Mouse (Mus musculus) CH12F3 (cell line): ENCODE results near the gene Rag2.

ENCODE experiments used
- in situ Hi-C: fragments of 300-500 bp; cut with MboI; formaldehyde crosslinking; loops from 2 replicates; pipeline ENCODE4 v1.14.3; 2020; ENCODE audit warnings: low sequenced_read_pairs

Rag2 gene

DNA sequence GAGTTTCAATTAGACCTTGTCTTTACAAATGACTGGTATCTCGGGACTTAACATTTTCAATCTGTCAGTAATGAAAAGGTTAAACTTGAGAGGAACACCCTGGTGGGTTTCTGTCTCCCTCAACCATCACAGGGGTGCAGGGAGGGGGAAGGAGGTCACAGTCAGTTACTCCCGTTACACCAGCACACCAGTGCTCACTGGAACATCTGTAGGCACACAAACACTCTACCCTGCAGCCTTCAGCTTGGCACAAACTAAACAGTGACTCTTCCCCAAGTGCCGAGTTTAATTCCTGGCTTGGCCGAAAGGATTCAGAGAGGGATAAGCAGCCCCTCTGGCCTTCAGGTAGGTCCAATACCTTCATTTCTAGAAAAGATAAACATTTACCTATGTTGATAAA, at the start of gene Rag2:
Gene Rag2, plus strand, starts transcription at position 193 of the 400 bp plus-strand sequence.
- in situ Hi-C loops: no loop called here

DNA sequence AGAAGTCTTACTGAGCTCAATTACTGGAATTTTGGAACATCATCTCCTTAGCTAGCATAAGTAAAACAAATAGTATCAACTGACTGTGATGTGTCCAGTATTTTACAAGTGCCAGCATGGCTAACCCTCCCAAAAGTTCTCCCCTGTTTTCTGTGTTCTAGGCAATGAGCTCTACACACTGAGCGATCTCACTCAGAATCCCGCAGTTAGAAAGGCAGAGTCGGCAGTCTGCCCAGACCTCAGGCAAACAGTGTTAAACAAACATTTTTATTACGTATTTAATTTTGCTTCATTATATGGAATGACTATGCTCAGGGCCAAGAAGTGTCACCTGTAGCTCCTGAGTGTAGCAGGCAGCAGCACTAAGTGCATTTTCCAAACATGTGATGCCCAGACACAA, 47.3 kb upstream of the Rag2 start:
- in situ Hi-C loops: no loop called here

DNA sequence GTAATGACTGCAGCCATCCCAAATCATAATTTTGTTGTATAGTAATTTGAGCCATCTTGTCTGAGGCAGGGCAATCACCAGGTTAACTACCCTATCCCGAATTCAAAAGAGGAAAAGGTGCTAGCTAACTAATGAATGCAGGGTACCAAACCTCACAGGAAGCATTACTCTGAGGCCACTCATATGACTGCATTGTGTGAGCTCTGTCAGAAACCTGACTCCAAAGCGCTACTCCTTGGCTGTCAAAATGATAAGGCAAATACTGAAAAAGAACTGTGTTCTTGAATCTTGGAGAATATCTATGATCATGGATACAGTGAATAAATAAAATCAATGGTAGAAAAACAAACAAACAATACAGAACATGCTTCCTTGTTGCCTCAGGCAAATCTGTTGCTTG, 44.5 kb upstream of the Rag2 start:
- in situ Hi-C loops: no loop called here

DNA sequence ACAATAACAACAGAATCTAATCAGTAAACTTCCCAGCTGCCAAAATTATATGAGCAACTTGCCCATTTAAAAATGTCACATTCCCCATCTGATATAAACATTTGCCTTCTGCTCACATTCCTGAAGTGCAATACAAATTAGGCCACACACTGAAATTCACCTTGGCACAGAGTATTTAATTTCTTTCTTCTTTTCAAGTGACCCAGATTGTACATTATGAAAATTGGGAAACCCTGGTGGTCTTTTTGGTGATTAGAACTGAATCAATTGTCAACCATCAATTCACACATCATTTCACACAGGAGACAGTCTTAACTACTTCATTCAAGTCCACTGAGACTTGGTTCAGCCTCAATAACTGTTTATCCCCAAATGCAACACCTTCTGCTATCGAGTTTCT, 44.1 kb upstream of the Rag2 start:
- in situ Hi-C loops: no loop called here

DNA sequence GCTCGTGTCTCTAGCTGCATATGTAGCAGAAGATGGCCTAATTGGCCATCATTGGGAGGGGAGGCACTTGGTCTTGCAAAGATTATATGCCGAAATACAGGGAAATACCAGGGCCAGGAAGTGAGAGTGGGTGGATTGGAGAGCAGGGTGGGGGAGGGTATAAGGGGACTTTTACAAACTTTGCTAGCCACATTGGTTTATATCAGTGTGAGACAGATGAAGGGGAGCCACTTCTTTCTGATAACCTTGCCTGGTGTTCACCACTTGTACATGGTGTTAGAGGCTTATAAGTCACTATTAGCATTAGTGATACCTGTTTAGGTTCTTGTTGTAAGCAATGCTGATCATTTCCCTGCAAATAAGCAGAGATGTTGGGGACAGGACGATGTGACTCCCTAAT, 43.5 kb upstream of the Rag2 start:
- in situ Hi-C loops: no loop called here

DNA sequence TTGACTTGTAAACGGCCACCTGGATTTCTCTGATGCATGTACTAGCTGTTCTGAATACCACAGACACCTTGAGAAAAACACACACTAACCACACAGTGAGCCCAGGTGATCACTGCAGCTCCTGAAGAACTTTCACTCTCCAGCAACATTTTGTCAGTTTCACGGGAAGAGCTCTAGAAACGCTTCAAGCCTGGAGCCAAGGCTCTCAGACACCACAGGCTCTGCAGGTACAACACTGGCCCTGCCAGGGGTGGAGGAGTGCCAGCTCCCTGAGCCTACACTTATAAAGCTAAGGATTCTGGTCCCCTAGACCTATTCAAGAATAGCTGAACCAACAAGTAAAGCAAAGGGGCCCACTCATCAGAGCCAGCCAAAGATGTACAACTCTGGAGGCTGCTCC, 43.1 kb upstream of the Rag2 start:
- in situ Hi-C loops: no loop called here

DNA sequence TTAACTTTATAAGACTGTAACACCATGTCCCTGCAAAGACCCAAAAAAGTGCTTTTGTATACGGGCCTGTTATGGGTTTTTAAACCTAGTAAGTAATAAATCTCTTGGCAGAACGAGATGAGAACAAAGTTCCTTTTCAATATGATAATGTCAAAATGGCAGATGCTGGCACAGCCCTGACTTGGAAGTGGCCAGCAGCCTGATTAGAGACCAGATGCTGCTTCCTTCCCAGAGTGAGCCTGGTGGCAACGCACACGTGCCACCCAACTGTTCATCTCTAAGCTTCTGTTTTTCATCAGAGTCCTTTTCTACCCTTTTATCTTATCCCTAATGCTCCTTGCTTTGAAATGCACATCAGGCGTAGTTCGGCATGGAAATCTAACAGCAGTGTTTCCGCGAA, 33.2 kb upstream of the Rag2 start:
- in situ Hi-C loops: no loop called here

DNA sequence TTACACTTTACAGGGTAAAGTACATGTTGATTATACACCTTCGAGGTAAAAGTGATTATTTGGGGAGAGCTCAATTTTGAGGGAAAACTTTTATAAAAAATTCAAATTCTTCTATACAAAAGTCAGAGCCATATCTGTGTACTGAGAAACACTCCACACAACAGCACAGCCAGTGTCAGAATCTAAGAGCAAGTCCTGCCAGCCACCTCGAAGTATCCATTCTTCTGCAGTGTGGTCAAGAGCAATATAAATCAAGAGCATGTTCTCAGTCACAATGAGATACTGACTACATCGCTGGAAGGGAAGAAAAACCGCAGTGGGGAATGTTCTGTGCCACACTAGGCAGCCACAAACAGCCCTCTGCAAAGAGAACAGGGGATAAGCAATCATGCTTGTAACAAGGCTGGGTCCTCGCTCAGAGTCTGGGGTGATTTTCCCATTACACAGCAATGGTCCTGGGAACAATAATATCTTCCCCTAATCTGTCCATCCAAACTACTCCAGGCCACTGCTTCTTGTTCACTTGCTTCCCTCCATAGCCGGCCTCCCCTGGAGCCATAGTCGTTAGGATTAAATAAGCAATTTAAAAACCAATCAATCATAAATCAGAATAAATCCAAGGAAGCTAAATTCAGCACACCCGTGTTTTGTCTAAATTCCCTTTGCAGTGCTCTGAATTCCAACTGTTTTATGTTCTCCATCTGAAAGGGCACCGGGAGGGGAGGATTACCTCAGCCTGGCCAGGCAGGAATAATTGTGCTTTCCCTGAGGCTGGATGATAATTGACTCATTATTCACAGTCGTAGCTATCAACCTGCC, 32.3 kb upstream of the Rag2 start:
- in situ Hi-C loops: no loop called here

DNA sequence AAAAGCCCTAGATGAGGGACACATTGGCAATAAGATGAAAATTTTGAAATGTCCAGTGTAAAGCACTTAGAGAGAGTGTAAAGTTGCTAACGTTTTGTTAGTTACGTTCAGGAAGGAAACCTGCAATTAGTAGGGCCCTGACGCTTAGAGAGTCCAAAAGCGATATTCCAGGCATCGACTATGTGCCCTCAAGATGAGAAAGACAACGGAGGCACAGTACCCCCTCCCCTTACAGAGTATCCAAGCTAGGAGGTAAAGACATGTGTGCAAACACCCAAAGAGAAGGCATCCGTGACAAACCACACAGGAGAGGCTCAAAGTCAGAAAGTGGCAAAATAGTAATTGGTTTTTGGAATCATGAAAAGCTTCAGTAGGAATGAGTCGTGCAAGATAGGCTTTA, 31.6 kb upstream of the Rag2 start:
- in situ Hi-C loops: no loop called here

DNA sequence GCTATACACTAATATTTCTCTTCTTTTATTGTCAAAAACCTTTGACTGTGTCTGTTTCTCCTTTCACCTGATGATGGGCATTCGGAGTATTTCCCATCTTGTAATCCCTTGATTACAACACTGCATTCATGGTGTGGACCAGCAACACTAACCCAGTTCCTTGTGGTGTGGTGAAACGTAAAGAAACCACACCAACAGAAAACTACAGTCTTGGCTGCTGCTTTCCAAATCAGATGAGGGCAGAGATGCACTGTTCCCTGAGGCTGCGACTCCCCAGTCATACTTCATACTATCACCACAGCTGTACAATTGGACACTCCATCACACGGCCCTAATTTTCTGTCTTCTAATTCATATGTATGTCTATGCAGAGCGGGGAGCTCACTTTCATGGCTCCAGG, 29.8 kb upstream of the Rag2 start:
- in situ Hi-C loops: no loop called here

DNA sequence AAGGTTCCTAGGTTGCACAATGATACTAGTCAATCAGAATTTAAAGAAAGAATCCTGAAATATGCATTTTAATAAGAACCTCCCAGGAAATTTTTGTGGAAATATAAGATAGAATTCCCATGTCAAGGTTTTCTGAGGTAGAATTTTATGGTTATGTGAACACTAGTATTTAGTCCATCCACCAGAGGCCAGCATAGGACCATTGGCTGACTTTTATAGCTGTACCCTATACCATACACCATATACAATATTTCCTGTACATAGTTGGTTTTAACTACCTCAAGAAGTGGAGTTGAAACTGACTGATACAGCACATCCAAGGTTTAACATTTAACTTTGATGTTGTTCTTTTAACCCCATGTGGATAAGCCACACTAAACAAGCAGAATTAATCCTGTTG, 27.3 kb upstream of the Rag2 start:
- in situ Hi-C loops: no loop called here

DNA sequence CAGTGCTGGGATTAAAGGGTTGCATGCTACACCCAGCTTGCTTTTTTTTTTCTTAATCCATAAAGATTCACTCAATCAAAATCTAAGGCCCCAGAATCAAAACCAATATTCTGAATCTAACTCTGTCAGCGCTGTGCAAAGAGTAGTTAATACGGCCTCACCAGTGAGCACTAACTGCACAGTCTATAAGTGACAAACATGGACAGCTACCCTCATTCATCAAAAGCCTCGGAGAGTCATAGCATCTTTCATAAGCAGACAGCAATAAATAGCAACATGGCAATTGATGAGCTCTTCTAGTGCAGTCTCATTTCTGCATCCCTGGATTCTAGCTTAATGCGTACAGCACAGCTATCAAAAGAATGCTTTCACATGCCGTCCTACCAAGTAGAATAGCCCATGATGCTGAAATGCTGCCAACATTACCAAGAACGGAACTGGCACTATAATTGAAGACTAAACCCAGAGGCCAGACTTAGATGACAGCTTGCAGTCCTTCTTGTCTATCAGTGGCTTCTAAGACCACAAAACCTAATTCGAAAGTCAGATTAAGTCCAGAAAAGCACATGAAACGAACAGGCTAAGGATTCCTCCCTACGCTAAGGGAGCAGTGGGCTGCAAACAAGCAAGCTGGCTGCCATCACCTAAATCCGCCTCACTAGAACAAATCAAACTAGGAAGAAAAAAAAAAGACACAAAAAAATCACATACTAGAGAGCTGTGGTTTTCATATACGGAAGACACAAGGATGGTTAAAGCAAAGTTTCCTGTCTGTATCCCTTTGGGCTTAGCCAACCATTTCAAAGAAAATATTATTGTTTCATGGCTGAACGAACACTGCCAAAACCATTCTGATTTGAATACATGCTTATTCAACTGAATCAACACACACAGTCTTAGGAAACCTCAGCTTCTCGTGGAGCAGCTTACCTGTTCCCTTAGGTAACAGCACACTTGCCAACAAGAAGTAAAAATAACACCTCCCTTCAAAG, 26.0 kb upstream of the Rag2 start:
- in situ Hi-C loops: no loop called here

DNA sequence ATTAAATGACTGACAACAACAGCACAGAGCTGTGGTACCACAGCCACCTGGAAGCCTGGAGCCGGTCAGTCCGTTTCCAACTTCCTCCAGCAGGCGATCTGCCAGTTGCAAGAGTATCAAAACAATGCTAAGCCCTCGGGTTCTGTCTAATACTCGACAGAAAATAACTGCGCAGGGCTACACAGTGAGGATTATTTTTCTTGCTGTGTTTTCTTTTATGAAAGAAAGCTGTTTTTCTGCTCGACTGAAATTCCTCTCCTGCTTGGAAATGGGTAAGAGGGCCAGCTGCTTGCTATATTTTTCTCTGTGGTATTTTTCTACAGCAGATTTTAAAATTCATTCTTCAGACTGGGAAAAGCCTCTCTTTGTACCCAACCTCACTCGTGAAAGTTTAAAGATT, 23.8 kb upstream of the Rag2 start:
- in situ Hi-C loops: no loop called here

DNA sequence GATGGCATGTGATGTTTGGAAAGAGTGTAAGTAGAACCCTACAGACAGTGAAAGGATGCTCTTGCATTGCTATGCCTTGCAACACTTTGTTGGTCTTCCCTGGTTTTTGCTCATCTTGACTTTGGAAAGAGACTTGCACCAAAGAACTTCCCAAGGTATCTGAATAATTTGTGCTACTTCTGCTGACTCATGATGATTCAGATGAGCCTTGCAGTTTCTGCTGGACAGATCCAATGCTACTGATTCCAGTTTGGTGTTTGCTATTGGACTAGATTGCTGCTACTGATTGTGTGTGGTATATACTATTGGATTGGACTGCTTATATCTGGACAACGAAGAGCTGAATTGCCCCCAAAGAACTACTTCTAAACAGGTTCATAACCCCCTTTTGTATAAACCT, 21.4 kb upstream of the Rag2 start:
- in situ Hi-C loops: no loop called here

DNA sequence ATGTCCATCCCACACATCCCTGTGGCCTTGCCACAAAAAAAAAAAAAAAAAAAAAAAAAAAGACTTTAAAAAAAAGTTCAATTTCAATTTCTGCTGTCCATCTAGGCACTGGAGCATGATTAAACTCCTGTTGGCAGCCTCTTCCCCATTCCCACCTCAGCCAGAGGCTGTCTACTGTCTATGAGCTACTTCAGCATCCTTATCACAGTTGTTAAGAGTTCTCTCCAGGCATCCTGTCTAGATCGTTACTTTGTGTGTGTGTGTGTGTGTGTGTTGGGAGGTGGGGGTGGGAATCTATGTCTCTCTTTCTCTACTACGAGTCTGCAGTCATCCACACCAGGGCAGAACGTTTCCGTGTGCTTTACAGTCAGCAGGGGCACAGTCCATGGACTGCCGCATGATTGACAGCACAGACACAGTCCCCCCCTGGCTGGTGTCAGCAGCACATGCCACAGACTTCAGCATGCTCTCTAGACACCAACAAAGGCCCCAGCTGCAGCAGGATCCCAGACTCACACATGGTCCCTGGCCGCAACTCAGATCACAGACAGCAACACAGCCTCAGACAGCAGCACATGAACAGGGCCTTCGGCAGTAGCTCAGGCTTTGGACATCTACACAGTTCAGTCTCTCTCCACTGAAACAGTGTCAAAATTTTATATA, 16.2 kb upstream of the Rag2 start:
- in situ Hi-C loops: no loop called here

DNA sequence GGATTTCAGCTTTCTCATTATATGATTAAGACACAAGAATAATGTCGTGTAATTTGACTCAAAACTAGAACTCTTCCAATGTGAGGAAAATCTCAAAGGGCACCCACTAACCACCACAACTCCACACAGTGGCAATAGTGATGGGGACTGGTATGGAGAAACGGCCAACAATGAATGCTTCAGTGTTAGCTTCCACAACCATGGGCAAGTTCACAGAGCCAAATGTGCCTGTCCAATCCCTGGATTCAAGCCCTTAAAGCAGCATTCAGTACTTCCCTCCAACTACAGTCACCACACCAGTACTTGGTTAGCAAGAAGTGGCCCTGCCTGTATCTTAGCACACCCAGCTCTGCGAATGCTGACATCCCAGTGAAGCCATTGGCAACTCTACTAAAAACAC, 13.7 kb upstream of the Rag2 start:
- in situ Hi-C loops: no loop called here

DNA sequence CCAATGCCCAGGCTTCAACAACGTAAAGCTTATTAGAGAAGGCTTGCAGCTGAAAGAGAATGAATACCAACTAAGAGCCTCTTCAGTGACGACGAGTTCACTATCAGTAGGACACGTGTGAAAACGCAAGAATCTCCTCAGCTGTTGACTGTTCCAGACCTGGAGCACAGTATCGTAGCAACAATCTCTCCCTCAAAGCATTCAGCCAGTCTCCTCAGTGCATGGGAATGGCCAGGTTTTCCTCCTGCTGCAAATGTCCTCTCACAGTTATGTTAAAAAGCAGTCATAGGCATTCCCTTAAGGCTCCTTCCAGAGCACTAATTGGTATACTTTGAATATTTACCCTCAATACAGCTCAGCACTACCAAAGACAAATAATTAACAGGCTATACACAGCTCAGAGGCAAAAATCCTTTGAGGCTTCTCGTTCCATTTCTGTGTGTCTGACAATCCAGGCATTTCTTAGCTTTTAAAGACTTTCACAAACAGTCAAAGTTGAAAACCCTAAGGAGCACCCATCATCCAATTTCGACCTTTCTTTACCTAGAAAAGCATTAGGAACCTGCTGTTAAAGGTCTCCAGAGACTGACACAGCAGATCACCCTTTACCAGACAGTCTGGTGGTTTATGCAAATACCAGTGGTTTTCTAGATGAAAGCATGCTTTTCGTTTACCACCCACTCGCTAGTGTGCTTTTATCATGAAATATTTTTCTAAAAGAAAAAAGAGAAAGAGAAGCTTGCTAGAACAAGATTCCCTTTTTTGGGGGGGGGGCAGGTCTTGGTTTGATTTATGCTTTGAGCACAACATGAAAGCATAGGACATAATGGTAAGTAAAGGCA, 8.8 kb upstream of the Rag2 start:
- in situ Hi-C loops: no loop called here

DNA sequence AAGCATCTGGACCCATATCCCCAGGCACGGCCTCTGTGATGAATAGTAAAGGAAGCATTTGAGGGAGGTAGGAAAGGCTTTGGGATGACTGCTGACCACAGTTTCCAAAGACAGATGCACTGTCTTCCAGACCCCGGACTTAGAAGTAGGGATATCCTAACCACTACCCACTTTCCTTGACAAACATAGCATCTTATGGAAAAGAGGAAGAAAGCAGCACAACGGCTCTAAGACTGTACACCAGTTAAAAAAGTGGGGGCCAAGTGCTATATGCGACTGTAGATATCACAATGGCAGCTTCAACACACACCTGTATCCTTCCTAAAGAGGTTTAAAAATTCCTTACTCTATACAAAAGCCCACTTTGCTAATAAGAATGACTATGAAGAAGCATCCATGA, 6.1 kb upstream of the Rag2 start:
- in situ Hi-C loops: no loop called here

DNA sequence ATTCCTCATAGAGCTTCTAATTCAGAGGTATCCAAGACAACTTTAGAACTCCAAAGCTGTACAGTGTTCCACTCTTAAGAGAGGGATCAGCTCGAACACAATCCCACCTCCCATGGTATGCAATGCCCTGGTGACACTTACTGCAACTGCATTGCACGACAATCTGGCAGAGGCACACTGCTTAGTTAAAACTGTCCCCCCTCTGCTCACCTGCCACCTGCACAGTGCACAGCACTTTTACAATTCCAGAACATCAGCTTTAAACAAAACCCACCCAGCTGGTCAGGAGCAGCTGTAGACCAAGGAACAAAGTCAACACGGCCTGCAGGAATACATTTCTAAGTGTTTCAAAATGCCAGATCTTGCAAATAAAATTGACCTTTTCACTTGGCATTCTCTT, 3.6 kb upstream of the Rag2 start:
- in situ Hi-C loops: no loop called here

DNA sequence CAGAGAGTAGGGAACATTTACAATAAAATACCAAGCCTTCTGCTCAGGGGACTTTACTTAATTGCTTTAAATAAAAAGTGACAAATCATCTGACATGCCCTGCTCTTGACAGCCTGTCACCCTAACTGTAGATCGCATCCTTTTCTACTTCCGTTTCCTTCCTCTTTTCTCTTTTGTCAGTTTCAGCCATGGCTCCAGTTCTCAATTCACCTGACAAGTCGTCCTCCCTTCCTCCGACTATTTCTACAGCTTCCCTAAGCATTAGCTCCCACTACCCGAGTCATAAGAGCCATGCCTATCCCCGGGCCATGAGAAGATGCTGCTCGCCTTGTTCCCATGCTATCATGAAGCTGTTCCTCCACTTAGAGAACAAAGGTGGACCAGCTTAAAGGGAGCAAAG, 2.9 kb upstream of the Rag2 start:
- in situ Hi-C loops: no loop called here

DNA sequence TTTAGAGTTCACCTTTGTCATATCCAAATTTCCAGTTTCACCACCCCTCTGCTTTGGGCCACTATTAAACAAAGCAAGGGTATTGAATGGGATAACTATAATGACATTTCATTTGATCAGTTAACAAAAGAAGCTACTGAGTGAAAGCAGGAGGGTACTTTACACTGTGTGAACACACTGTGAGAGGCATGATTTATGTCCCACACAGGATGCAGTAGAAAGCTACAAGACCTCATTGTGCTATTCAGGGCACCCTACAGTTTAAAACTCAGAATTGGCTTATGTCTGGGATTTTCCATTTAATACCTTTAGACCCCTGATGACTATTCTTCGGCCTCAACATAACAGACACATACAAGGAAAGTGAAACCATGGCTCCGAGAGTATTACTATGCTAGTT, 1.5 kb upstream of the Rag2 start:
- in situ Hi-C loops: no loop called here
